Mouse (Mus musculus) neutrophil, adult 5-6 weeks (primary cell): ENCODE measurements around the gene Spcs2. TPM values are rescaled to one million over a fixed set of nuclear protein-coding genes. Genes with fewer than 3 reads are reported as not detected.

Experiments used
- ATAC-seq: fragments of 151-379, 151-347 bp; 2 replicates; pipeline ENCODE4 v1.8.0; 2017; ENCODE audit warnings: mild to moderate bottlenecking, moderate TSS enrichment; ENCODE audit not compliant: insufficient number of reproducible peaks, poor library complexity, low FRiP score, severe bottlenecking; ENCODE audit errors: extremely low read depth
- total RNA-seq: library from RNA; stranded (forward); fragments of 200-1000 nt; gene quantifications from 2 replicates; pipeline ENCODE4 v1.2.3, GENCODE M21; 2017

The Spcs2 gene
- total RNA-seq, 1 experiment from 2014 or later = 76.8 TPM

DNA sequence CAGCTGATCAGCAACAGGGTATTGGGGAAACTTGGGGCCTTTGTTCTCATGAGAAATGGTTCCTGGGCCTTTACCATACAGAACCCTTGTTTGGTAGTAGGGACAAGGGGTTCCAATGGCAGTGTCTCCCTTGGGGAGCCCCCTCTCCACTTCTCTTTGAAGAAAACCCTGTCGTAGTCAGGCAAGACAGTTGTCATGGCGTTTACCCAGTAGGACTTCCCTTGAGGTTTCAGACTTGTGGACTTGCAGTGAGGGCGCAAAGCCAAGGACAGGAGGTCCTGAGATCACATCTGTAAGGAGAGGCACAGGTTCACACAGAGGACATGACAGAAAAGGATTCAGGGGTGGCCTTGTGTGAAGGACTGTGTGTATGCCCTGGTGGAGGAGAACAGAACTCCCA, 66.8 kb downstream of the Spcs2 start:
- no peak for ATAC-seq

DNA sequence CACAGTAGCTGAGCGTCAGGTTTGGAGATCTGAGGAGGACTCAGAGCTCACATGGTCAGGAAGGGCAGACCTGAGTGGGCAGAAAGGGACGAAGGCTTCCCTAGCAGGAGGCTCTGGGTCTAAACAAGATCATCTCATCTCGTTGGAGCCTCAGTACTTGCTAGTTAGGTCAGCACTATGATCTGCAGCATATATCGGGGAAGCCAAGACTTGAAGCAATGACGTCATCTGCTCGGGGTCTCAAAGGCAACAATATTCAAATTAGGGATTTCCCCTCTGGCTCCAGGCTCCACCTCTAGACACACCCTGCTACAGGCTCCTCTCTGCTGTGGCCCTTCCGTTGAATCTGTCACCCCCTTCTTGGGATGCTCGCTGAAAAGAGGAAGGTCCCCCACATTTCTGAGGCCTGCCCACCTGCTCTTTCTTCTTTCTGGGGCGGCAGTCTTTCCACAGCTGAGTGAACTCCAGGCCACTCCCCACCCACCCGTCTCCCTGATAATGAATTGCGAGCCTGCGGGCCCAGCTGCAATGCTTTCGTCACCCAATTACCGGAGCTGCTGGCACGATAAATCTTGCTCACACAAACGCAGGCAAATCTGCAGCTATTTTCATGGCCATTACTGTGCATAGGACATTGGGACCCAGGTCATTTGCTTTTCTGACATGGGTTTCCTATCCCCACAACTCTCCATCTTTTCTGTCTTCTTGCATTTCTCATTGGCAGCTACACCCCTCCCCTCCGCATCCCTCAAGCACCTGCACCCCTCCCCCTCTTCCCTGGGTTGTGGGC, 67.9 kb downstream of the Spcs2 start:
- ATAC-seq = peak; percentile 78

DNA sequence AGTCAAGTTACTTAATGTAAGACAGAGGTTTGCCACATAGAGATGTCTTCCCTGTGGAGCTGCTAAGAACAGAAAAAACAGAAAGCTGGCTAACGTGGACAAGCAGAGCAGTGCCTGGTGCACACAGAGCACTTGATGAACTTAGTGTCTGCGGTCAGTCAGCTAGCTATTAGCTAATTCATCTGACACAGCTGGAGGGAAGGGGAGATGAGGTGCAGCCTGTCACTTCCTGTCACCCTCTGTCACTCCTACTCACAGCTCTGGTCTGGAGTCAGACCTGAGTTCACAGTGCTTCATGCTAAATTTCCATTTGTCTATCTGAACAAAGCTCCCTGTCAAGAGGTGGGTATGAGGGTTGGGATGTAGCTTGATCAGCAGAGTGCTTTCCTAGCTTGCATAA, 69.2 kb downstream of the Spcs2 start:
- no peak for ATAC-seq

DNA sequence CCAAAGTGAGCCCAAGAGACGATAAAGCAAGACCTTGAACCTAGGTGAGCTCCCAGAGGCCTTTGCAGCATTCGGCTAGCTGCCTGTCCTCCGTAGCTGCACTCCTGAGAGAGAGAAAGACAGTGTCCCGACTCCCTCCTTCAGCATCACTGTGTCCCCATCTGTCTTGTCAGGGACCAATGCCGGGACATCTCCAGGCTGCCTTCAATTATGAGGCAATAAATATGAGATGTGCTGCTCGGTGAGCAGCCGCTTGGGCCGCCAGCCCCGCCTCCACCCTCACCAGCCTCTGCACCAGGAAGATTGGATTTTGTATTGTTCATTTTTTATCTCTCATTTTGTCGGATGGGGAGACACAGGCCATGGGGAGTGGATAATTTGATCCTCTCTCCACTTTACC, 72.4 kb downstream of the Spcs2 start:
- ATAC-seq = no peak

DNA sequence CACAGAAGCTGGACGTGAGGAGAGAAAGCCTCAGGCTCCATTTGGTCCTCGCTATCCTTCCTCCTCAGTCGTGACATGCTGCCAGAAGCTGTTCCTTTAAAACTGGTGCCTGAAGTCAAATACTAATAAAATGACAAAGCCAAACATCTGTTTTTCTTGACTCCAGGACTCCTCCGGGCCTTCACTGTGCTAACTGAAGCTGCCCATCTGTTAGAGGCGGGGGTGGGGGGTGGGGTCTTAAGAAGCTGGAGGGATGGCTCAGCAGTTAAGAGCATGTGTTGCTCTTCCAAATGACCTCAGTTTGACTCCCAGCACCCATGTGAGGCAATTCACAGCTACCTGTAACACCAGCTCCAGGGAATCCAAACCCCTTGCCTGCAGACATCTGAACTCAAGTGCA, 74.7 kb downstream of the Spcs2 start:
- no peak for ATAC-seq

DNA sequence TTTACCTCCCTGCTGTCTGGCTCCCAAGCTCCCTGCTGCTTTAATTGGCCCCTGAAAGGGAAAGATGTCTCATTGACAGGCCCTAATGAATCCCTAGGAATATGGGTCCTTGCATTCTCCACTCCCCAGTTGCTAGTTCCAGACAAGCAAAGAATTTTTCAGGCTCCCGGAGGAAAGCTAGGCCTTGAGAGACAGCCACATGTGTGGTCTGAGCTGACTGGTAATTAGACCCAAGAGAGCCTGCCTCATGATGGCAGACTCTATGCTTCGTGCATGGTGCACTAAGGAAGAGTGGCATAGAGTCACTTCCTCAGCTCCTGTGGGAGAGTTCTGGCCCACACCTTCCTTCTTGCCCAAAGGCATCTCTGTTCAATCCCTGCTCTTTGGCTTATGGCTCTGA, 75.3 kb downstream of the Spcs2 start:
- ATAC-seq = no peak

Other genes starting within 250 kb of the Spcs2 start
- gene Tpbgl, start 236.4 kb downstream of the Spcs2 start, total RNA-seq = not detected in 2 replicates
- gene Slco2b1, start 152.1 kb downstream of the Spcs2 start, total RNA-seq = not detected in 2 replicates
- not detected in 2 replicates for gene Olfr520, start 133.2 kb downstream of the Spcs2 start, total RNA-seq
- not detected in 2 replicates for gene Olfr521, start 100.0 kb downstream of the Spcs2 start, total RNA-seq
- gene Neu3, start 35.0 kb downstream of the Spcs2 start, total RNA-seq = 1.6 and 1.7 TPM in 2 replicates
- not detected in 2 replicates for gene Xrra1, start 4.3 kb downstream of the Spcs2 start, total RNA-seq
- 50.6 and 66.2 TPM in 2 replicates for gene Rnf169, start 117.0 kb upstream of the Spcs2 start, total RNA-seq
- not detected in 2 replicates for gene Chrdl2, start 142.7 kb upstream of the Spcs2 start, total RNA-seq